Mouse (Mus musculus) cerebellum, postnatal 36 days (tissue): ENCODE results near the gene Nqo2.
"Not testable (repeated sequence)": the region's sequence is repeated elsewhere in the genome, so short reads cannot be mapped to it uniquely, and the experiment has no call there.

ENCODE experiments used
- DNase-seq, 2 experiments: peaks; one replicate each; pipeline ENCODE4 v3.0.0; 2021 to 2022; ENCODE audit warnings: mixed read lengths in 2 of 2

Gene Nqo2

GRCm38 (mm10) chr13:33964206-33965046, at the start of gene Nqo2:
Gene Nqo2, plus strand, starts transcription at chr13:33964687.
- peak; percentile 50 to 57 for DNase-seq

GRCm38 (mm10) chr13:33921041-33921440, 43.4 kb upstream of the Nqo2 start:
- DNase-seq = no peak

- DNase-seq = no peak
Observed at GRCm38 (mm10) chr13:33921699-33922098, 42.8 kb upstream of the Nqo2 start.

GRCm38 (mm10) chr13:33930281-33930680, 34.2 kb upstream of the Nqo2 start:
- no peak for DNase-seq

GRCm38 (mm10) chr13:33930912-33931311, 33.6 kb upstream of the Nqo2 start:
- no peak for DNase-seq

- DNase-seq = no peak
Observed at GRCm38 (mm10) chr13:33934743-33935142, 29.7 kb upstream of the Nqo2 start.

GRCm38 (mm10) chr13:33935465-33936181, 28.9 kb upstream of the Nqo2 start:
- DNase-seq = peak; percentile 68 to 70

- DNase-seq = no peak
Observed at GRCm38 (mm10) chr13:33937151-33937550, 27.3 kb upstream of the Nqo2 start.

GRCm38 (mm10) chr13:33937587-33937986, 26.9 kb upstream of the Nqo2 start:
- DNase-seq = not testable (repeated sequence)

- no peak for DNase-seq
Observed at GRCm38 (mm10) chr13:33941288-33941808, 23.1 kb upstream of the Nqo2 start.

- DNase-seq = no peak
Observed at GRCm38 (mm10) chr13:33942212-33942779, 22.2 kb upstream of the Nqo2 start.

GRCm38 (mm10) chr13:33951308-33952074, 13.0 kb upstream of the Nqo2 start:
- DNase-seq = no peak

- DNase-seq = no peak
Observed at GRCm38 (mm10) chr13:33952075-33952449, 12.4 kb upstream of the Nqo2 start.

- no peak for DNase-seq
Observed at GRCm38 (mm10) chr13:33952947-33953346, 11.5 kb upstream of the Nqo2 start.

GRCm38 (mm10) chr13:33956571-33957421, 7.7 kb upstream of the Nqo2 start:
- peak in 1 of 2 experiments; percentile 41 for DNase-seq

GRCm38 (mm10) chr13:33959771-33960170, 4.7 kb upstream of the Nqo2 start:
- DNase-seq = no peak

- no peak for DNase-seq
Observed at GRCm38 (mm10) chr13:33965056-33966024, 853 bp downstream of the Nqo2 start.

GRCm38 (mm10) chr13:33966025-33966412, 1.5 kb downstream of the Nqo2 start:
- no peak for DNase-seq

GRCm38 (mm10) chr13:33966574-33966973, 2.1 kb downstream of the Nqo2 start:
- no peak for DNase-seq

GRCm38 (mm10) chr13:33989625-33990024, 25.1 kb downstream of the Nqo2 start:
- no peak for DNase-seq
